8 mouse cellular contexts compared by ENCODE assay signal in genomic region chr5:25704702-25705566, GRCm38 (mm10). TPM values are rescaled to one million over a fixed set of nuclear protein-coding genes. Genes with fewer than 3 reads are reported as not detected.
A peak's percentile ranks its signal among the peaks of the same experiment; 100 is the strongest.
DNase-seq lines count a peak whose midpoint lies in the region; ATAC-seq and TF ChIP-seq lines count a peak whose summit lies in the region.

No protein-coding gene starts in this region.

- TF ChIP-seq CTCF in thymus, adult 2 months (IDR thresholded peaks at IDR 0.05; ENCODE audit: borderline replicate concordance, control insufficient read depth, extremely low read depth, insufficient read depth, low read length, poor library complexity), result no peak

- peak; percentile 6 for DNase-seq in cerebellum, adult 9-10 months
- no peak for DNase-seq in cerebellum, postnatal 4 days (ENCODE audit: low spot score in 2 of 2)
- no peak for DNase-seq in thymus, adult 2 months
- no peak for DNase-seq in thymus, postnatal 4 days
- no peak for DNase-seq in limb, embryonic 14.5 days (ENCODE audit: low spot score)
- DNase-seq in gastrocnemius, postnatal 10 days, result no peak
- no peak for DNase-seq in adrenal gland, postnatal 14 days

- no peak overlapping the region for H3K27ac ChIP-seq in thymus, adult 2 months (ENCODE audit: control insufficient read depth, insufficient read depth, low read length)
- peak overlapping the region; percentile 75 for H3K27ac ChIP-seq in limb, embryonic 14.5 days (replicated peaks; ENCODE audit: low read depth, low read length)
- peak overlapping the region; percentile 23; the same call in 1 of the 2 replicates for H3K27ac ChIP-seq in stomach, embryonic 14.5 days (ENCODE audit: low read length)

- H3K9me3 ChIP-seq in limb, embryonic 14.5 days (ENCODE audit: control insufficient read depth, low read length), result no peaks in the 10 kb centered on the region
- H3K9me3 ChIP-seq in stomach, embryonic 14.5 days (ENCODE audit: control insufficient read depth, low read depth, low read length), result no peaks in the 10 kb centered on the region

- no peaks in the 10 kb centered on the region for H3K27me3 ChIP-seq in thymus, adult 2 months (ENCODE audit: control insufficient read depth, insufficient read depth, low read length)
- no peaks in the 10 kb centered on the region for H3K27me3 ChIP-seq in limb, embryonic 14.5 days (ENCODE audit: control insufficient read depth, insufficient read depth, low read length)
- H3K27me3 ChIP-seq in stomach, embryonic 14.5 days (ENCODE audit: control insufficient read depth, insufficient read depth, low read length), result no peaks in the 10 kb centered on the region

- TF ChIP-seq POLR2A in thymus, adult 2 months (IDR thresholded peaks at IDR 0.05; ENCODE audit: control insufficient read depth, extremely low read depth, insufficient read depth, low read length, poor library complexity), result no peak
- TF ChIP-seq POLR2A in limb, embryonic 14.5 days (IDR thresholded peaks at IDR 0.05; ENCODE audit: borderline replicate concordance, extremely low read depth, insufficient read depth, insufficient read length), result no peak

- no peaks in the 10 kb centered on the region for H3K36me3 ChIP-seq in thymus, adult 2 months (ENCODE audit: control insufficient read depth, insufficient read depth, low read length)
- peaks cover 9% of the 10 kb centered on the region; the same call in 1 of the 2 replicates for H3K36me3 ChIP-seq in limb, embryonic 14.5 days (ENCODE audit: control insufficient read depth, insufficient read depth, low read length)
- H3K36me3 ChIP-seq in stomach, embryonic 14.5 days (ENCODE audit: control insufficient read depth, insufficient read depth, low read length), result no peaks in the 10 kb centered on the region

- WGBS in thymus, adult 2 months, result 27% methylated on average over 19 of the region's 19 CpGs
- 18% methylated on average over 19 of the region's 19 CpGs for WGBS in limb, embryonic 14.5 days
- 19% methylated on average over 19 of the region's 19 CpGs for WGBS in stomach, embryonic 14.5 days

- 0 out of 2 replicates have a peak, but pooled peaks cover 3% of the 10 kb centered on the region for H3K4me1 ChIP-seq in thymus, adult 2 months (replicated peaks; ENCODE audit: control insufficient read depth, insufficient read depth, low read length)
- 0 out of 2 replicates have a peak, but pooled peaks cover 12% of the 10 kb centered on the region for H3K4me1 ChIP-seq in limb, embryonic 14.5 days (ENCODE audit: control insufficient read depth, insufficient read depth, low read length)
- no peaks in the 10 kb centered on the region; the same call in 1 of the 2 replicates for H3K4me1 ChIP-seq in stomach, embryonic 14.5 days (ENCODE audit: control insufficient read depth, insufficient read depth, low read length)

- H3K9ac ChIP-seq in limb, embryonic 14.5 days (ENCODE audit: low read depth, low read length, severe bottlenecking), result peak overlapping the region; percentile 82
- peak overlapping the region; percentile 65 for H3K9ac ChIP-seq in stomach, embryonic 14.5 days (replicated peaks; ENCODE audit: low read depth, low read length)

- no peak for ATAC-seq in limb, embryonic 14.5 days (ENCODE audit: low FRiP score, low read depth)
- 0 out of 2 replicates have a peak, but pooled peaks have one; percentile 30 for ATAC-seq in stomach, embryonic 14.5 days (ENCODE audit: insufficient number of reproducible peaks, insufficient read depth, low FRiP score, low read depth)

- peak overlapping the region; percentile 75 for H3K4me2 ChIP-seq in limb, embryonic 14.5 days (replicated peaks; ENCODE audit: low read depth, low read length, severe bottlenecking)
- peak overlapping the region; percentile 63 for H3K4me2 ChIP-seq in stomach, embryonic 14.5 days (replicated peaks; ENCODE audit: low read depth, low read length)

- peak overlapping the region; percentile 65 for H3K4me3 ChIP-seq in thymus, adult 2 months (ENCODE audit: control insufficient read depth, insufficient read depth, low read length)
- peak overlapping the region; percentile 82 for H3K4me3 ChIP-seq in limb, embryonic 14.5 days (replicated peaks; ENCODE audit: low read length)
- H3K4me3 ChIP-seq in stomach, embryonic 14.5 days (ENCODE audit: low read depth, low read length), result peak overlapping the region; percentile 78

RNA-seq across cellular contexts. Expression of gene Xrcc2, which starts 0.7 kb away (rescaled TPM):
- polyA plus RNA-seq in thymus, adult 2 months (2012; rRNA removed), result 10.6 and 12.8 TPM in 2 replicates
- 11.7 and 14.1 TPM in 2 replicates for polyA plus RNA-seq in limb, embryonic 14.5 days (2012; rRNA removed)
- 3.1 and 4.4 TPM in 2 replicates for polyA plus RNA-seq in limb, embryonic 14.5 days (2014; fragmentation: Nextera tagmentation; extraction: Ambion mirVana)
- polyA plus RNA-seq in stomach, embryonic 14.5 days (2014; fragmentation: Nextera tagmentation; extraction: Ambion mirVana), result 9.3 and 13.2 TPM in 2 replicates
- total RNA-seq in gastrocnemius, postnatal 10 days (2021), result 1 to 10 TPM; 2.9 to 4.4 TPM
- total RNA-seq in adrenal gland, postnatal 14 days (2021), result 5.1 and 6.0 TPM in 2 replicates

RNA-seq across cellular contexts. Expression of gene Actr3b, which starts 54.9 kb away (rescaled TPM):
- 0.43 and 1.7 TPM in 2 replicates for polyA plus RNA-seq in thymus, adult 2 months (2012; rRNA removed)
- polyA plus RNA-seq in limb, embryonic 14.5 days (2012; rRNA removed), result 2.2 and 2.3 TPM in 2 replicates
- polyA plus RNA-seq in limb, embryonic 14.5 days (2014; fragmentation: Nextera tagmentation; extraction: Ambion mirVana), result 4.2 and 4.6 TPM in 2 replicates
- polyA plus RNA-seq in stomach, embryonic 14.5 days (2014; fragmentation: Nextera tagmentation; extraction: Ambion mirVana), result 4.4 and 4.5 TPM in 2 replicates
- total RNA-seq in gastrocnemius, postnatal 10 days (2021), result 1 to 10 TPM in 1 of 2 experiments, under 1 TPM in 1; 0.93 to 1.5 TPM
- total RNA-seq in adrenal gland, postnatal 14 days (2021), result 10.2 and 11.0 TPM in 2 replicates
